Mouse (Mus musculus): Measurements from ENCODE around the gene Prdx6b. TPM values are rescaled to one million over a fixed set of nuclear protein-coding genes. Genes with fewer than 3 reads are reported as not detected.

Gene Prdx6b
- polyA plus RNA-seq, 1 experiment = not detected

- no peaks in the 10 kb centered on the region for H3K4me1 ChIP-seq (ENCODE audit: control insufficient read depth, insufficient read depth, low read length)
- H3K4me3 ChIP-seq (ENCODE audit: insufficient read depth, low read length) = peak within 1 kb of the TSS; percentile 62
- H3K27ac ChIP-seq (ENCODE audit: insufficient read depth, low read depth, low read length) = peak within 1 kb of the TSS; percentile 90
- TF ChIP-seq CTCF (IDR thresholded peaks at IDR 0.05; ENCODE audit: low read depth, low read length) (no peak), POLR2A (IDR thresholded peaks at IDR 0.05; ENCODE audit: borderline replicate concordance, low read depth, low read length) (no peak; the same call in 1 of the 2 replicates)
These were observed 23.2 kb downstream of the Prdx6b start, which contains the start of gene Dnajc10 for GRCm38 (mm10) chr2:80315242-80316161. Gene Dnajc10, plus strand, starts transcription at chr2:80315466.

- TF ChIP-seq CTCF (IDR thresholded peaks at IDR 0.05; ENCODE audit: low read depth, low read length) = no peak
- no peak for TF ChIP-seq POLR2A (IDR thresholded peaks at IDR 0.05; ENCODE audit: borderline replicate concordance, low read depth, low read length)
- Histone ChIP-seq H3K4me1 (ENCODE audit: control insufficient read depth, insufficient read depth, low read length) (peaks cover 2% of the 10 kb centered on the region; the same call in 1 of the 2 replicates), H3K4me3 (ENCODE audit: insufficient read depth, low read length) (no peak overlapping the region), H3K27ac (ENCODE audit: insufficient read depth, low read depth, low read length) (no peak overlapping the region)
These were observed 30.6 kb downstream of the Prdx6b start for GRCm38 (mm10) chr2:80322878-80323277.

GRCm38 (mm10) chr2:80325779-80326178, 33.5 kb downstream of the Prdx6b start:
- Histone ChIP-seq H3K4me3 (ENCODE audit: insufficient read depth, low read length) (no peak overlapping the region), H3K27ac (ENCODE audit: insufficient read depth, low read depth, low read length) (no peak overlapping the region), H3K4me1 (ENCODE audit: control insufficient read depth, insufficient read depth, low read length) (peaks cover 2% of the 10 kb centered on the region; the same call in 1 of the 2 replicates)
- TF ChIP-seq CTCF (IDR thresholded peaks at IDR 0.05; ENCODE audit: low read depth, low read length) = no peak
- no peak for TF ChIP-seq POLR2A (IDR thresholded peaks at IDR 0.05; ENCODE audit: borderline replicate concordance, low read depth, low read length)

- peaks cover 2% of the 10 kb centered on the region; the same call in 1 of the 2 replicates for H3K4me1 ChIP-seq (ENCODE audit: control insufficient read depth, insufficient read depth, low read length)
- TF ChIP-seq POLR2A (IDR thresholded peaks at IDR 0.05; ENCODE audit: borderline replicate concordance, low read depth, low read length) (no peak), CTCF (IDR thresholded peaks at IDR 0.05; ENCODE audit: low read depth, low read length) (no peak)
- no peak overlapping the region for H3K27ac ChIP-seq (ENCODE audit: insufficient read depth, low read depth, low read length)
- no peak overlapping the region for H3K4me3 ChIP-seq (ENCODE audit: insufficient read depth, low read length)
These were observed 35.0 kb downstream of the Prdx6b start for GRCm38 (mm10) chr2:80327272-80327671.

GRCm38 (mm10) chr2:80328961-80329653, 36.8 kb downstream of the Prdx6b start:
- no peak overlapping the region for H3K27ac ChIP-seq (ENCODE audit: insufficient read depth, low read depth, low read length)
- H3K4me3 ChIP-seq (ENCODE audit: insufficient read depth, low read length) = no peak overlapping the region
- TF ChIP-seq CTCF (IDR thresholded peaks at IDR 0.05; ENCODE audit: low read depth, low read length) (no peak), POLR2A (IDR thresholded peaks at IDR 0.05; ENCODE audit: borderline replicate concordance, low read depth, low read length) (no peak)
- no peaks in the 10 kb centered on the region for H3K4me1 ChIP-seq (ENCODE audit: control insufficient read depth, insufficient read depth, low read length)

GRCm38 (mm10) chr2:80340537-80340936, 48.3 kb downstream of the Prdx6b start:
- Histone ChIP-seq H3K4me1 (ENCODE audit: control insufficient read depth, insufficient read depth, low read length) (no peaks in the 10 kb centered on the region), H3K27ac (ENCODE audit: insufficient read depth, low read depth, low read length) (no peak overlapping the region), H3K4me3 (ENCODE audit: insufficient read depth, low read length) (no peak overlapping the region)
- no peak for TF ChIP-seq POLR2A (IDR thresholded peaks at IDR 0.05; ENCODE audit: borderline replicate concordance, low read depth, low read length)
- TF ChIP-seq CTCF (IDR thresholded peaks at IDR 0.05; ENCODE audit: low read depth, low read length) = no peak

Other genes starting within 250 kb of the Prdx6b start
- not detected in 2 replicates for gene Pde1a, start 163.0 kb upstream of the Prdx6b start, polyA plus RNA-seq (2012; ENCODE audit: insufficient read depth, insufficient read length, missing spikeins)
- 41.0 and 44.0 TPM in 2 replicates for gene Dnajc10, start 23.0 kb downstream of the Prdx6b start, polyA plus RNA-seq (2012; ENCODE audit: insufficient read depth, insufficient read length, missing spikeins)
- not detected in 2 replicates for gene Frzb, start 155.2 kb downstream of the Prdx6b start, polyA plus RNA-seq (2012; ENCODE audit: insufficient read depth, insufficient read length, missing spikeins)